Mouse (Mus musculus): ENCODE results near the gene Coro2a. TPM values are rescaled to one million over a fixed set of nuclear protein-coding genes. Genes with fewer than 3 reads are reported as not detected.

Gene Coro2a
- polyA plus RNA-seq, 2 experiments = 2.2 to 3.2 TPM

DNA sequence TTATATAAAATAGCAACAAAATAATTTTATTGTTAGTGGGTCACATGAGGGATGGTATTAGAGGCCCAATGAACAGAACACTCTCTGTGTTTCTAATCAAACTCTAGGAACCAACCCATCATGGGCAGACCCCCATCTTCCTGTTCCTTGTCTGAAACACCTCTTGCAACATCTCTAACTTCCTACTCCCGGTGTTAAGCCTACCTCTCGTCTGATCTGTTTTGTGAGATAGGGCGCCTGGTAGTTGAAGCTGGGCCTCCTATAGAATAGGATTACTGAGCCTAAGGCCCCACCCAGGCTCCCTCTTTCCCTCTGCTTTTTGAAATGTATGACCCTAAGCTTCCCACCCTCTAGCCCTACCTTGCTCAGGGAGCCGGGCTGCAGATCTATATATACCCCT, 11.2 kb downstream of the Coro2a start:
- Histone ChIP-seq H3K4me3 (replicated peaks; ENCODE audit: low read length) (no peak overlapping the region), H3K4me2 (replicated peaks; ENCODE audit: low read depth, low read length, severe bottlenecking) (no peak overlapping the region), H3K9ac (ENCODE audit: low read depth, low read length, severe bottlenecking) (no peak overlapping the region), H3K4me1 (ENCODE audit: control insufficient read depth, insufficient read depth, low read length) (no peaks in the 10 kb centered on the region; the same call in 1 of the 2 replicates), H3K27me3 (ENCODE audit: control insufficient read depth, insufficient read depth, low read length) (no peaks in the 10 kb centered on the region), H3K27ac (replicated peaks; ENCODE audit: low read depth, low read length) (no peak overlapping the region), H3K36me3 (ENCODE audit: control insufficient read depth, insufficient read depth, low read length) (no peaks in the 10 kb centered on the region), H3K9me3 (ENCODE audit: control insufficient read depth, low read length) (no peaks in the 10 kb centered on the region)
- no peak for TF ChIP-seq POLR2A (IDR thresholded peaks at IDR 0.05; ENCODE audit: borderline replicate concordance, extremely low read depth, insufficient read depth, insufficient read length)
- WGBS = 71% methylated on average over 4 of the region's 4 CpGs
- ATAC-seq (ENCODE audit: low FRiP score, low read depth) (no peak), DNase-seq (ENCODE audit: low spot score) (no peak)

DNA sequence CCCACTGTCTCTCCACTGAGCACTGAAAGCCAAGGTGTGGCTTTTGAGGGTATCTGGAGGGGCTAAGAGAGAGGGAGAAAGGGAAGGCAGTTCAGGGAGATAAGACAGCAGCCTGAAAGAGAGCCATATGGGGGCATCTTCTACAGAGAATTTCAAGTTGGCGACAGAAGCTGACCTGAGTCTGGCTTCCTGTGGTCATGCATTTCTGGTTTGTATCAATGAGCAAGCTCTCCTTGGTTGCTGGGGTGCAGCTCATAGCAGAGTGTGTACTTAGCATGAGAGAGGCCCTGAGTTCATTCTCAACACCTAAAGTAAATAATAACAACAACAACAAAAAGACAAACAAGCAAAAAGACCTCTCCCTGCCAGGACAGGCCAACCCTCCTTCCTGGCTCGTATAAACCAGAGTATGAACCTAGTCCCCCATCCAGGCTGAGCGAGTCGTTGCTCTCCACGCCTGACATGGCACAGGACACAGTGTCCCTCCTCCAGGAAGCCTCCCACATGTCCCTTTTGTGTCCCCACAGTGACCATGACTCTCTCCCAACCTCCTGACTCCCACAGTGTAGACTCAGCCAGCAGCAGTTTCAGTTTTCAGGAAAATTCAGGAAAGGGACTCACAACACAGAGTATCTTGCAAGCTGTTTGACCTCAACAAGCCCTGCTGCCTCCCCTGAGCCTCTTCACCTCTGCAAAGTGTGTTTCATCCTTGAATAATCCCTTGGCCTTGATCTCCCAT, 11.9 kb downstream of the Coro2a start:
- DNase-seq (ENCODE audit: low spot score) = no peak

DNA sequence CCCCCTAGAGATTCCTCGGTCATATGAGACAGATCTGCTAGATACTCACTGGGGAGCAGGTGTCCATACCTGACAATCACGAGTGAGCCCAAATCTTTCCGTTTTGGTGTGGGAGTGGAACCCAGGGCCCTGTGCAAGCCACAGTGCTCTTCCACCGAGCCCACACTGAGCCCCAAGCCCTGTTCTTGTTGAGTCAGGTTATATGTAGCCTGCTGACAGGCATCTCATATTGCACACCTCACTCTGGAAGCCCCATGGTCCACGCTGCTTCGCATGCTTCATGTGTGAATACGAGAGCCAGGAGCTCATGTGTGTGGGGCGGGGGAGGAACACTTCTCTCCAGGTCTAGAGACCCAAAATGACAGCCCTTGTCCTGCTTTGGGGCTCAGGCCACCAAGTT, 12.9 kb downstream of the Coro2a start:
- H3K9me3 ChIP-seq (ENCODE audit: control insufficient read depth, low read length) = no peaks in the 10 kb centered on the region
- 77% methylated on average over 8 of the region's 8 CpGs for WGBS
- ATAC-seq (ENCODE audit: low FRiP score, low read depth) = no peak
- H3K36me3 ChIP-seq (ENCODE audit: control insufficient read depth, insufficient read depth, low read length) = no peaks in the 10 kb centered on the region
- no peak overlapping the region for H3K4me3 ChIP-seq (replicated peaks; ENCODE audit: low read length)
- no peak for DNase-seq (ENCODE audit: low spot score)
- no peak overlapping the region for H3K9ac ChIP-seq (ENCODE audit: low read depth, low read length, severe bottlenecking)
- H3K27ac ChIP-seq (replicated peaks; ENCODE audit: low read depth, low read length) = no peak overlapping the region
- TF ChIP-seq POLR2A (IDR thresholded peaks at IDR 0.05; ENCODE audit: borderline replicate concordance, extremely low read depth, insufficient read depth, insufficient read length) = no peak
- H3K27me3 ChIP-seq (ENCODE audit: control insufficient read depth, insufficient read depth, low read length) = no peaks in the 10 kb centered on the region
- H3K4me2 ChIP-seq (replicated peaks; ENCODE audit: low read depth, low read length, severe bottlenecking) = no peak overlapping the region
- H3K4me1 ChIP-seq (ENCODE audit: control insufficient read depth, insufficient read depth, low read length) = no peaks in the 10 kb centered on the region; the same call in 1 of the 2 replicates

More for the DNA sequence above, 11.9 kb downstream of the Coro2a start:
- no peak for TF ChIP-seq POLR2A (IDR thresholded peaks at IDR 0.05; ENCODE audit: borderline replicate concordance, extremely low read depth, insufficient read depth, insufficient read length)
- WGBS = 71% methylated on average over 5 of the region's 5 CpGs
- Histone ChIP-seq H3K9ac (ENCODE audit: low read depth, low read length, severe bottlenecking) (no peak overlapping the region), H3K4me2 (replicated peaks; ENCODE audit: low read depth, low read length, severe bottlenecking) (no peak overlapping the region), H3K9me3 (ENCODE audit: control insufficient read depth, low read length) (no peaks in the 10 kb centered on the region), H3K27ac (replicated peaks; ENCODE audit: low read depth, low read length) (no peak overlapping the region), H3K27me3 (ENCODE audit: control insufficient read depth, insufficient read depth, low read length) (no peaks in the 10 kb centered on the region), H3K4me1 (ENCODE audit: control insufficient read depth, insufficient read depth, low read length) (no peaks in the 10 kb centered on the region; the same call in 1 of the 2 replicates), H3K36me3 (ENCODE audit: control insufficient read depth, insufficient read depth, low read length) (no peaks in the 10 kb centered on the region), H3K4me3 (replicated peaks; ENCODE audit: low read length) (no peak overlapping the region)
- no peak for ATAC-seq (ENCODE audit: low FRiP score, low read depth)

DNA sequence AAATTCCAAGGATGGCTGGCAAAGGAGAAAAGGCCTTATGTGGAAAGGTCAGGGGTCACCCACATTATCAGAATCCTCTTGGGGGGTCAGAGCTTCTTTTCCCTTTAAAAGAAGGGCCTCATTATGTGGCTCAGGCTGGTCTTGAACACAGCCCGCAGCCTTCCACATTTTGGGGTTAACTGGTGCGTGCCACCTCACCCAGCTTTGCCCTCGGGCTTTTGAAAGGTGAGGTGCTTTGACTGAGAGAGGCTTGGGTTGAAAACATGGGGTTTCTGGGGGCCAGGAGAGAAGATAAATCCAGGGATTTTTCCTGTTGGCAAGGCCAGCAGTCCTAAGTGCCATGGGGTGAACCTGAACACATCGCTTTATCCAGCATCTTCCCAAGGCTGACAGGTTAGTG, 15.5 kb downstream of the Coro2a start:
- no peak for TF ChIP-seq POLR2A (IDR thresholded peaks at IDR 0.05; ENCODE audit: borderline replicate concordance, extremely low read depth, insufficient read depth, insufficient read length)
- DNase-seq (ENCODE audit: low spot score) (no peak), ATAC-seq (ENCODE audit: low FRiP score, low read depth) (no peak)
- H3K9ac ChIP-seq (ENCODE audit: low read depth, low read length, severe bottlenecking) = no peak overlapping the region
- no peak overlapping the region for H3K27ac ChIP-seq (replicated peaks; ENCODE audit: low read depth, low read length)
- no peak overlapping the region for H3K4me3 ChIP-seq (replicated peaks; ENCODE audit: low read length)
- no peaks in the 10 kb centered on the region; the same call in 1 of the 2 replicates for H3K4me1 ChIP-seq (ENCODE audit: control insufficient read depth, insufficient read depth, low read length)
- H3K27me3 ChIP-seq (ENCODE audit: control insufficient read depth, insufficient read depth, low read length) = no peaks in the 10 kb centered on the region
- no peaks in the 10 kb centered on the region for H3K9me3 ChIP-seq (ENCODE audit: control insufficient read depth, low read length)
- H3K4me2 ChIP-seq (replicated peaks; ENCODE audit: low read depth, low read length, severe bottlenecking) = no peak overlapping the region
- no peaks in the 10 kb centered on the region for H3K36me3 ChIP-seq (ENCODE audit: control insufficient read depth, insufficient read depth, low read length)
- 93% methylated on average over 4 of the region's 4 CpGs for WGBS

DNA sequence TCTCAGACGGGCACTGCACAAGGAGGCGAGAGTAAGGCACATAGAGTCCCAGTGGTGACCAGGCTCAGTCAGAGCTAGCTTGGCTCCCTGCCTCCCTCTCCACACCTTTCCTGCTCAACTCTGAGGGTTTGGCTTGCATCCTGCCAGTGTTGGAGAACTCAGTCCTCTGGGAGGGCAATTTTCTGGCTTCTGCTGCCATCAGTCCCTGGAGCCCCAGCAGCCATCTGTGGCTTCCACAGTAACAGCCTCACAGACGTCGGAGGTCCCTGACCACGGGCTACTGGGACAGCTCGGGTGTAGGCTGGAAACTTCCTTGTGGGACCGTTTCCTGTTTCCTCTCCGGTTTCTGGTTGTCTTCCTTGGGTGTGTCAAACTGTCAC, 16.2 kb downstream of the Coro2a start:
- peaks cover 1% of the 10 kb centered on the region; the same call in 1 of the 2 replicates for H3K9me3 ChIP-seq (ENCODE audit: control insufficient read depth, low read length)
- no peak overlapping the region for H3K4me3 ChIP-seq (replicated peaks; ENCODE audit: low read length)
- TF ChIP-seq POLR2A (IDR thresholded peaks at IDR 0.05; ENCODE audit: borderline replicate concordance, extremely low read depth, insufficient read depth, insufficient read length) = no peak
- H3K27me3 ChIP-seq (ENCODE audit: control insufficient read depth, insufficient read depth, low read length) = no peaks in the 10 kb centered on the region
- 71% methylated on average over 8 of the region's 8 CpGs for WGBS
- ATAC-seq (ENCODE audit: low FRiP score, low read depth) (no peak), DNase-seq (ENCODE audit: low spot score) (no peak)
- H3K36me3 ChIP-seq (ENCODE audit: control insufficient read depth, insufficient read depth, low read length) = no peaks in the 10 kb centered on the region
- no peak overlapping the region for H3K27ac ChIP-seq (replicated peaks; ENCODE audit: low read depth, low read length)
- H3K4me2 ChIP-seq (replicated peaks; ENCODE audit: low read depth, low read length, severe bottlenecking) = no peak overlapping the region
- no peak overlapping the region for H3K9ac ChIP-seq (ENCODE audit: low read depth, low read length, severe bottlenecking)
- no peaks in the 10 kb centered on the region; the same call in 1 of the 2 replicates for H3K4me1 ChIP-seq (ENCODE audit: control insufficient read depth, insufficient read depth, low read length)

All from limb, embryonic 14.5 days (tissue).